Mouse (Mus musculus) heart, postnatal 0 days (tissue): ENCODE measurements around the gene Snrpg.

Experiments
- CTCF ChIP-seq: IDR thresholded peaks from 2 replicates; pipeline ENCODE4 v1.5.1; 2016; ENCODE audit warnings: antibody characterized with exemption, control low read depth, low read depth
- EP300 ChIP-seq: IDR thresholded peaks from 2 replicates; pipeline ENCODE4 v1.6.1; 2016; ENCODE audit warnings: antibody characterized with exemption, low read depth

DNA sequence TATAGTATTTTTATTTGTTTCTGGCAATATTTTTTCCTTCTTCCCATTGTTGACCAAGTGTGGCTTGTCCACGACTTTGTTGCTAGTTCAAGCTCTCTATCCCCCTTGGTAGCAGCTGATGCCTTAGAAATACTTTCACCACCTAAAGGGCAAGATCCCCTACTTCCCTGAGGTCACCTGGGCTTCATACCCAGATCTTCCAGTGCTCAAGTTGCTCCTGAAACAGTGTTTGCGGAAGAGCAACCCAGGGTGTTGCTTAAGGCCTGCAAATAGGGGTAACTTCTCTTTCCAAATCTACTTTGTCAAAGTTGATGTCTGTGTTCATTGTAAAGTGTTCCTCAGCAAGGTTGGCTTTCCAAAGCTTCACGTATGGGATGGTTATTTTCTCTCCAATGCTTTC is 48.1 kb downstream of the Snrpg start:
- TF ChIP-seq CTCF (no peak), EP300 (no peak)
